Mouse (Mus musculus) right cerebral cortex, postnatal 36 days (tissue): ENCODE data around the gene Man2a2.
A peak's percentile ranks its signal among the peaks of the same experiment; 100 is the strongest.
"Not testable (repeated sequence)": the region's sequence is repeated elsewhere in the genome, so short reads cannot be mapped to it uniquely, and the experiment has no call there.

Source experiments
- DNase-seq, 2 experiments: peaks; one replicate each; pipeline ENCODE4 v3.0.0; 2022; ENCODE audit warnings: low spot score in 2 of 2, mixed read lengths in 1 of 2

The Man2a2 gene

GRCm38 (mm10) chr7:80400099-80400498 is 28.9 kb upstream of the Man2a2 start:
- DNase-seq: no peak

GRCm38 (mm10) chr7:80398654-80399444 is 27.7 kb upstream of the Man2a2 start:
- no peak for DNase-seq

- DNase-seq: peak; percentile 57 to 71
Measured at GRCm38 (mm10) chr7:80397986-80398385, 26.8 kb upstream of the Man2a2 start.

- not testable (repeated sequence) for DNase-seq
Measured at GRCm38 (mm10) chr7:80396427-80396826, 25.3 kb upstream of the Man2a2 start.

- no peak for DNase-seq
Measured at GRCm38 (mm10) chr7:80394600-80394999, 23.4 kb upstream of the Man2a2 start.

- no peak for DNase-seq
Measured at GRCm38 (mm10) chr7:80392119-80392518, 20.9 kb upstream of the Man2a2 start.

GRCm38 (mm10) chr7:80387633-80388543 is 16.7 kb upstream of the Man2a2 start, which contains the start of gene Fes:
Fes (minus strand) TSS chr7:80387946.
- no peak for DNase-seq

GRCm38 (mm10) chr7:80387033-80387632 is 16.0 kb upstream of the Man2a2 start:
- no peak for DNase-seq

- DNase-seq: peak; percentile 65 to 77
Measured at GRCm38 (mm10) chr7:80386235-80386930, 15.2 kb upstream of the Man2a2 start.

GRCm38 (mm10) chr7:80382919-80383318 is 11.7 kb upstream of the Man2a2 start:
- DNase-seq: no peak

GRCm38 (mm10) chr7:80379531-80379930 is 8.4 kb upstream of the Man2a2 start:
- no peak for DNase-seq

- no peak for DNase-seq
Measured at GRCm38 (mm10) chr7:80377471-80377870, 6.3 kb upstream of the Man2a2 start.

- no peak for DNase-seq
Measured at GRCm38 (mm10) chr7:80376192-80376591, 5.0 kb upstream of the Man2a2 start.

- no peak for DNase-seq
Measured at GRCm38 (mm10) chr7:80375376-80376039, 4.3 kb upstream of the Man2a2 start.

GRCm38 (mm10) chr7:80374733-80375132 is 3.6 kb upstream of the Man2a2 start:
- DNase-seq: no peak

GRCm38 (mm10) chr7:80374280-80374679 is 3.1 kb upstream of the Man2a2 start:
- DNase-seq: no peak

- no peak for DNase-seq
Measured at GRCm38 (mm10) chr7:80373850-80374249, 2.7 kb upstream of the Man2a2 start.

- DNase-seq: no peak
Measured at GRCm38 (mm10) chr7:80373352-80373751, 2.2 kb upstream of the Man2a2 start.

- no peak for DNase-seq
Measured at GRCm38 (mm10) chr7:80372667-80373066, 1.5 kb upstream of the Man2a2 start.

GRCm38 (mm10) chr7:80372166-80372565 is 991 bp upstream of the Man2a2 start:
- DNase-seq: no peak

- DNase-seq: peak; percentile 75 to 83
Measured at GRCm38 (mm10) chr7:80370649-80371040, 530 bp downstream of the Man2a2 start.
